Mouse (Mus musculus): ENCODE data around the gene Gucy2d.

The Gucy2d gene

GRCm38 (mm10) chr7:98490911-98491310 is 50.7 kb downstream of the Gucy2d start:
- no peak for DNase-seq

GRCm38 (mm10) chr7:98491451-98492200 is 51.4 kb downstream of the Gucy2d start:
- peak in 1 of 2 experiments; percentile 3 for DNase-seq

- no peak for DNase-seq
These were observed 52.1 kb downstream of the Gucy2d start for GRCm38 (mm10) chr7:98492331-98492730.

- no peak for DNase-seq
These were observed 53.1 kb downstream of the Gucy2d start for GRCm38 (mm10) chr7:98493307-98493706.

GRCm38 (mm10) chr7:98493901-98494480 is 53.8 kb downstream of the Gucy2d start:
- no peak for DNase-seq

- DNase-seq, result no peak
These were observed 55.4 kb downstream of the Gucy2d start for GRCm38 (mm10) chr7:98495591-98495990.

- DNase-seq, result no peak
These were observed 57.2 kb downstream of the Gucy2d start for GRCm38 (mm10) chr7:98497451-98497850.

- no peak for DNase-seq
These were observed 57.9 kb downstream of the Gucy2d start for GRCm38 (mm10) chr7:98498101-98498500.

GRCm38 (mm10) chr7:98498656-98499560 is 58.7 kb downstream of the Gucy2d start:
- DNase-seq, result peak; percentile 57 to 75

GRCm38 (mm10) chr7:98499561-98500292 is 59.5 kb downstream of the Gucy2d start:
- peak; percentile 67 for DNase-seq

- peak in 1 of 2 experiments; percentile 11 for DNase-seq
These were observed 60.3 kb downstream of the Gucy2d start for GRCm38 (mm10) chr7:98500470-98500869.

GRCm38 (mm10) chr7:98501078-98501477 is 60.9 kb downstream of the Gucy2d start:
- DNase-seq, result no peak

GRCm38 (mm10) chr7:98502921-98503320 is 62.7 kb downstream of the Gucy2d start:
- peak in 1 of 2 experiments; percentile 9 for DNase-seq

GRCm38 (mm10) chr7:98503951-98504647 is 63.9 kb downstream of the Gucy2d start:
- no peak for DNase-seq

- DNase-seq, result no peak
These were observed 64.6 kb downstream of the Gucy2d start for GRCm38 (mm10) chr7:98504726-98505314.

- DNase-seq, result no peak
These were observed 65.4 kb downstream of the Gucy2d start for GRCm38 (mm10) chr7:98505664-98506063.

GRCm38 (mm10) chr7:98510961-98511958 is 71.0 kb downstream of the Gucy2d start:
- peak in 1 of 2 experiments; percentile 17 for DNase-seq

GRCm38 (mm10) chr7:98513251-98513650 is 73.0 kb downstream of the Gucy2d start:
- no peak for DNase-seq

GRCm38 (mm10) chr7:98522576-98522975 is 82.4 kb downstream of the Gucy2d start:
- no peak for DNase-seq

All from cerebellum, postnatal 25 days (tissue).